Mouse (Mus musculus) heart, embryonic 14.5 days (tissue): ENCODE results near the gene Grb14. TPM values are rescaled to one million over a fixed set of nuclear protein-coding genes. Genes with fewer than 3 reads are reported as not detected.

Experiments
- ATAC-seq: fragments of 200-750 bp; cut with Nextera tagmentation; 2 replicates; pipeline ENCODE4 v1.8.0; 2017; ENCODE audit warnings: low read depth, moderate TSS enrichment; ENCODE audit not compliant: insufficient number of reproducible peaks, insufficient read depth, low FRiP score
- H3K27ac ChIP-seq, 2 experiments: fragments of 200-500 bp in 1 of 2; fragments of 300-500 bp in 1 of 2; sonication (generic) in 1 of 2; replicated peaks in 1 of 2; 2 replicates each; pipeline ENCODE4 v1.5.1; 2012 to 2014; ENCODE audit warnings: low read depth in 2 of 2, low read length in 2 of 2, control low read depth in 1 of 2, mild to moderate bottlenecking in 1 of 2, mixed read lengths in 1 of 2; ENCODE audit not compliant: control insufficient read depth in 1 of 2, insufficient read depth in 1 of 2
- H3K27me3 ChIP-seq: fragments of 300-500 bp; sonication (generic); 2 replicates; pipeline ENCODE4 v1.6.1; 2014; ENCODE audit warnings: mild to moderate bottlenecking, low read length, control low read depth; ENCODE audit not compliant: control insufficient read depth, insufficient read depth
- H3K36me3 ChIP-seq: fragments of 300-500 bp; sonication (generic); 2 replicates; pipeline ENCODE4 v1.6.1; 2014; ENCODE audit warnings: mild to moderate bottlenecking, control low read depth, low read length, mixed read lengths; ENCODE audit not compliant: control insufficient read depth, insufficient read depth
- H3K4me1 ChIP-seq, 2 experiments: fragments of 200-500 bp in 1 of 2; fragments of 300-500 bp in 1 of 2; sonication (generic) in 1 of 2; 2 replicates each; pipeline ENCODE4 v1.6.1; 2012 to 2014; ENCODE audit warnings: low read length in 2 of 2, control low read depth in 1 of 2, mixed read lengths in 1 of 2; ENCODE audit not compliant: control insufficient read depth in 2 of 2, insufficient read depth in 2 of 2
- H3K4me2 ChIP-seq: fragments of 300-500 bp; sonication (generic); 2 replicates; pipeline ENCODE4 v1.6.1; 2014; ENCODE audit warnings: mild to moderate bottlenecking, low read length
- H3K4me3 ChIP-seq, 2 experiments: fragments of 200-500 bp in 1 of 2; fragments of 300-500 bp in 1 of 2; sonication (generic) in 1 of 2; 2 replicates each; pipeline ENCODE4 v1.5.1; 2012 to 2014; ENCODE audit warnings: low read length in 2 of 2, mild to moderate bottlenecking in 2 of 2, control low read depth in 1 of 2, low read depth in 1 of 2, moderate library complexity in 1 of 2; ENCODE audit not compliant: control insufficient read depth in 1 of 2, insufficient read depth in 1 of 2
- H3K9ac ChIP-seq: fragments of 300-500 bp; sonication (generic); 2 replicates; pipeline ENCODE4 v1.6.1; 2014; ENCODE audit warnings: mild to moderate bottlenecking, low read length
- H3K9me3 ChIP-seq: fragments of 300-500 bp; sonication (generic); 2 replicates; pipeline ENCODE4 v1.6.1; 2016; ENCODE audit warnings: low read length, control low read depth; ENCODE audit not compliant: control insufficient read depth
- WGBS: fragments of 180-500 bp; shearing (Covaris S2); extraction: QIAGEN DNeasy Blood & Tissue Kit; methylation state at CpG from one replicate; pipeline ENCODE4 v1.1.7; 2014; 5-methylcytosine and 5-hydroxymethylcytosine counted together
- polyA plus RNA-seq: library from polyadenylated mRNA; unstranded; fragments of >200 nt; fragmentation: Nextera tagmentation; extraction: Ambion mirVana; gene quantifications from 2 replicates; pipeline ENCODE4 v1.2.1, GENCODE M21; 2014

Grb14 gene
- polyA plus RNA-seq, 1 experiment from 2014 or later = 119 TPM

- no peaks in the 10 kb centered on the region for H3K27me3 ChIP-seq
- no peak overlapping the region for H3K4me3 ChIP-seq
- no peaks in the 10 kb centered on the region for H3K36me3 ChIP-seq
- no peak for ATAC-seq
- H3K9ac ChIP-seq = peak overlapping the region; percentile 16; the same call in 1 of the 2 replicates
- peak overlapping the region; percentile 51 for H3K4me2 ChIP-seq
- H3K9me3 ChIP-seq = no peaks in the 10 kb centered on the region
- H3K4me1 ChIP-seq = peaks cover 0 to 4% of the 10 kb centered on the region in 2 experiments; a peak in 2 of 4 replicates
- WGBS = 43% methylated on average over 8 of the region's 8 CpGs
- peak overlapping the region; percentile 21 to 57; a peak in 2 of 4 replicates for H3K27ac ChIP-seq
These were observed 12.8 kb upstream of the Grb14 start for GRCm38 (mm10) chr2:65037546-65037945.

GRCm38 (mm10) chr2:65022363-65023240, 2.2 kb downstream of the Grb14 start:
- H3K27ac ChIP-seq = peak overlapping the region; percentile 72 to 77
- no peaks in the 10 kb centered on the region for H3K9me3 ChIP-seq
- peaks cover 2 to 3% of the 10 kb centered on the region in 2 experiments; a peak in 2 of 4 replicates for H3K4me1 ChIP-seq
- H3K4me2 ChIP-seq = peak overlapping the region; percentile 80
- H3K9ac ChIP-seq = peak overlapping the region; percentile 94
- peak; percentile 93 for ATAC-seq
- no peaks in the 10 kb centered on the region for H3K27me3 ChIP-seq
- peak overlapping the region; percentile 82 to 85 for H3K4me3 ChIP-seq
- WGBS = under 1% methylated on average over 66 of the region's 71 CpGs
- peaks cover 7% of the 10 kb centered on the region; the same call in 1 of the 2 replicates for H3K36me3 ChIP-seq

GRCm38 (mm10) chr2:65021691-65022362, 3.0 kb downstream of the Grb14 start:
- peak overlapping the region; percentile 94 for H3K9ac ChIP-seq
- WGBS = 6% methylated on average over 15 of the region's 15 CpGs
- H3K27me3 ChIP-seq = no peaks in the 10 kb centered on the region
- ATAC-seq = no peak
- peaks cover 7% of the 10 kb centered on the region; the same call in 1 of the 2 replicates for H3K36me3 ChIP-seq
- H3K9me3 ChIP-seq = no peaks in the 10 kb centered on the region
- H3K4me2 ChIP-seq = peak overlapping the region; percentile 80
- H3K27ac ChIP-seq = peak overlapping the region; percentile 30 to 77
- peak overlapping the region; percentile 76 to 85 for H3K4me3 ChIP-seq
- peaks cover 2 to 3% of the 10 kb centered on the region in 2 experiments; a peak in 2 of 4 replicates for H3K4me1 ChIP-seq

GRCm38 (mm10) chr2:65017375-65017774, 7.4 kb downstream of the Grb14 start:
- Histone ChIP-seq H3K36me3 (peaks cover 18% of the 10 kb centered on the region; the same call in 1 of the 2 replicates), H3K27ac (no peak overlapping the region), H3K4me1 (peaks cover 2 to 3% of the 10 kb centered on the region in 2 experiments; a peak in 2 of 4 replicates), H3K9me3 (no peaks in the 10 kb centered on the region), H3K4me2 (no peak overlapping the region), H3K4me3 (no peak overlapping the region), H3K9ac (no peak overlapping the region), H3K27me3 (no peaks in the 10 kb centered on the region)
- no peak for ATAC-seq
- WGBS = 93% methylated on average over 2 of the region's 2 CpGs

GRCm38 (mm10) chr2:65014552-65014951, 10.2 kb downstream of the Grb14 start:
- no peaks in the 10 kb centered on the region for H3K9me3 ChIP-seq
- peaks cover 2 to 3% of the 10 kb centered on the region in 2 experiments; a peak in 2 of 4 replicates for H3K4me1 ChIP-seq
- no peak overlapping the region for H3K27ac ChIP-seq
- no peak for ATAC-seq
- 82% methylated on average over 3 of the region's 3 CpGs for WGBS
- H3K4me2 ChIP-seq = no peak overlapping the region
- H3K4me3 ChIP-seq = no peak overlapping the region
- H3K9ac ChIP-seq = no peak overlapping the region
- H3K36me3 ChIP-seq = 0 out of 2 replicates have a peak, but pooled peaks cover 14% of the 10 kb centered on the region
- H3K27me3 ChIP-seq = no peaks in the 10 kb centered on the region

- Histone ChIP-seq H3K36me3 (0 out of 2 replicates have a peak, but pooled peaks cover 14% of the 10 kb centered on the region), H3K4me2 (no peak overlapping the region), H3K27me3 (no peaks in the 10 kb centered on the region), H3K9ac (no peak overlapping the region), H3K4me1 (peaks cover 7 to 14% of the 10 kb centered on the region in 2 experiments; a peak in 3 of 4 replicates), H3K4me3 (no peak overlapping the region), H3K27ac (no peak overlapping the region), H3K9me3 (no peaks in the 10 kb centered on the region)
- WGBS = 80% methylated on average over 3 of the region's 3 CpGs
- no peak for ATAC-seq
These were observed 14.7 kb downstream of the Grb14 start for GRCm38 (mm10) chr2:65010105-65010504.

- Histone ChIP-seq H3K9me3 (no peaks in the 10 kb centered on the region), H3K27ac (peak overlapping the region; percentile 66 to 69)
- 25% methylated on average over 2 of the region's 2 CpGs for WGBS
These were observed 17.4 kb downstream of the Grb14 start for GRCm38 (mm10) chr2:65007396-65007795.

More at GRCm38 (mm10) chr2:65007396-65007795, 17.4 kb downstream of the Grb14 start:
- ATAC-seq = no peak
- no peak overlapping the region for H3K4me3 ChIP-seq
- H3K4me1 ChIP-seq = peaks cover 7 to 14% of the 10 kb centered on the region in 2 experiments; a peak in 3 of 4 replicates
- H3K36me3 ChIP-seq = 0 out of 2 replicates have a peak, but pooled peaks cover 3% of the 10 kb centered on the region
- H3K9ac ChIP-seq = no peak overlapping the region
- peak overlapping the region; percentile 11; the same call in 1 of the 2 replicates for H3K4me2 ChIP-seq
- H3K27me3 ChIP-seq = no peaks in the 10 kb centered on the region
